ENCODE assay signal across 15 mouse cellular contexts in genomic region chr3:115028611-115029010, GRCm38 (mm10).
A peak's percentile ranks its signal among the peaks of the same experiment; 100 is the strongest.
DNase-seq lines count a peak whose midpoint lies in the region; ATAC-seq and TF ChIP-seq lines count a peak whose summit lies in the region.
"Had no signal": no experiment of that assay in that cellular context is flagged by ENCODE, and none has a peak within 500 bp of the region (broad histone marks: within the 10 kb centered on the region; RNA-seq: fewer than 3 reads in every experiment).

No protein-coding gene starts in this region.

- no peak overlapping the region for H3ac ChIP-seq in myocyte (ENCODE audit: control insufficient read depth, insufficient read length)

- no peak overlapping the region for H3K4me3 ChIP-seq in forebrain, embryonic 16.5 days (replicated peaks; ENCODE audit: low read length)
- no peak overlapping the region for H3K4me3 ChIP-seq in myocyte
- H3K4me3 ChIP-seq: erythroblast, embryonic 14.5 days; hindbrain, embryonic 12.5 days; lung, embryonic 15.5 days had no signal

- no peaks in the 10 kb centered on the region for H3K79me2 ChIP-seq in myocyte (ENCODE audit: control insufficient read depth, insufficient read depth)

- TF ChIP-seq POLR2A in myocyte (IDR thresholded peaks at IDR 0.05; ENCODE audit: insufficient read length, low read depth) = no peak

- H3K4me1 ChIP-seq in forebrain, embryonic 16.5 days (replicated peaks; ENCODE audit: control insufficient read depth, insufficient read depth, low read length) = no peaks in the 10 kb centered on the region
- H3K4me1 ChIP-seq: hindbrain, embryonic 12.5 days; lung, embryonic 15.5 days had no signal

- no peaks in the 10 kb centered on the region for H3K9me3 ChIP-seq in forebrain, embryonic 16.5 days (ENCODE audit: control insufficient read depth, low read length)
- H3K9me3 ChIP-seq: hindbrain, embryonic 12.5 days; lung, embryonic 15.5 days had no signal

- WGBS in forebrain, embryonic 16.5 days = 57% methylated on average over 1 of the region's 1 CpGs

- H3K9ac ChIP-seq in forebrain, embryonic 16.5 days (replicated peaks; ENCODE audit: low read depth, low read length) = no peak overlapping the region
- H3K9ac ChIP-seq: hindbrain, embryonic 12.5 days; lung, embryonic 15.5 days had no signal

- peak; percentile 95 for ATAC-seq in cerebellum, adult (ENCODE audit: insufficient number of reproducible peaks, low FRiP score, low TSS enrichment)
- peak; percentile 84 for ATAC-seq in forebrain, embryonic 16.5 days

- no peak for DNase-seq in cerebellum, postnatal 4 days (ENCODE audit: low spot score in 2 of 2)
- peak; percentile 77 for DNase-seq in right cerebral cortex, adult 18-20 months
- DNase-seq in right cerebral cortex, postnatal 4 days = no peak
- DNase-seq in thymus, postnatal 14 days = no peak
- no peak for DNase-seq in kidney, postnatal 4 days
- DNase-seq: adrenal gland, postnatal 14 days; gastrocnemius, postnatal 36 days; kidney, adult 2 months; thymus, adult 18-20 months had no signal

- no peak overlapping the region for H3K27ac ChIP-seq in forebrain, embryonic 16.5 days (ENCODE audit: low read length)
- H3K27ac ChIP-seq: hindbrain, embryonic 12.5 days; lung, embryonic 15.5 days had no signal

- no peak overlapping the region for H3K4me2 ChIP-seq in forebrain, embryonic 16.5 days (ENCODE audit: low read length)
- peak overlapping the region; percentile 64 for H3K4me2 ChIP-seq in myocyte (ENCODE audit: low read depth)
- H3K4me2 ChIP-seq: hindbrain, embryonic 12.5 days; lung, embryonic 15.5 days had no signal

- H3K36me3 ChIP-seq in forebrain, embryonic 16.5 days (ENCODE audit: control insufficient read depth, insufficient read depth) = no peaks in the 10 kb centered on the region
- no peaks in the 10 kb centered on the region for H3K36me3 ChIP-seq in myocyte (ENCODE audit: control insufficient read depth, insufficient read depth)
- H3K36me3 ChIP-seq: hindbrain, embryonic 12.5 days; lung, embryonic 15.5 days had no signal

- no peaks in the 10 kb centered on the region for H3K27me3 ChIP-seq in forebrain, embryonic 16.5 days (replicated peaks; ENCODE audit: control insufficient read depth, insufficient read depth, low read length)
- H3K27me3 ChIP-seq in myocyte (ENCODE audit: control insufficient read depth, insufficient read depth, insufficient read length) = no peaks in the 10 kb centered on the region
- H3K27me3 ChIP-seq: hindbrain, embryonic 12.5 days; lung, embryonic 15.5 days had no signal

TF ChIP-seq in myocyte, 11 proteins besides CTCF, POLR2A, EP300 and RAD21:
- TF ChIP-seq MYOG (IDR thresholded peaks at IDR 0.05; ENCODE audit: control insufficient read depth in 1 of 3, insufficient read depth in 1 of 3, insufficient read length in 2 of 3, low read depth in 2 of 3) (no peak), USF1 (IDR thresholded peaks at IDR 0.05; ENCODE audit: low read depth) (no peak), SRF (IDR thresholded peaks at IDR 0.05; ENCODE audit: control insufficient read depth, insufficient read length, low read depth) (no peak), E2F4 (IDR thresholded peaks at IDR 0.05; ENCODE audit: insufficient read depth) (no peak), POLR2AphosphoS2 (IDR thresholded peaks at IDR 0.05; ENCODE audit: insufficient read length, low read depth) (no peak), MAX (IDR thresholded peaks at IDR 0.05; ENCODE audit: low read depth) (no peak), TCF12 (IDR thresholded peaks at IDR 0.05; ENCODE audit: insufficient read depth, poor library complexity, severe bottlenecking) (no peak), CEBPB (IDR thresholded peaks at IDR 0.05; ENCODE audit: insufficient read depth, poor library complexity, severe bottlenecking) (no peak), TCF3 (IDR thresholded peaks at IDR 0.05; ENCODE audit: insufficient read length, low read depth) (no peak), REST (IDR thresholded peaks at IDR 0.05; ENCODE audit: insufficient read depth, insufficient read length) (no peak), MYOD1 (IDR thresholded peaks at IDR 0.05; ENCODE audit: control insufficient read depth in 1 of 3, insufficient read length in 2 of 3, low read depth in 2 of 3) (no peak)
